Mouse (Mus musculus): Measurements from ENCODE around the gene Pcnx3.

Pcnx3 gene

GRCm38 (mm10) chr19:5684985-5685384, 3.7 kb downstream of the Pcnx3 start:
- DNase-seq (ENCODE audit: inconsistent age in 2 of 2, low spot score in 1 of 2) = no peak

- no peak for DNase-seq (ENCODE audit: inconsistent age in 2 of 2, low spot score in 1 of 2)
These were observed 4.5 kb downstream of the Pcnx3 start for GRCm38 (mm10) chr19:5684236-5684635.

DNA sequence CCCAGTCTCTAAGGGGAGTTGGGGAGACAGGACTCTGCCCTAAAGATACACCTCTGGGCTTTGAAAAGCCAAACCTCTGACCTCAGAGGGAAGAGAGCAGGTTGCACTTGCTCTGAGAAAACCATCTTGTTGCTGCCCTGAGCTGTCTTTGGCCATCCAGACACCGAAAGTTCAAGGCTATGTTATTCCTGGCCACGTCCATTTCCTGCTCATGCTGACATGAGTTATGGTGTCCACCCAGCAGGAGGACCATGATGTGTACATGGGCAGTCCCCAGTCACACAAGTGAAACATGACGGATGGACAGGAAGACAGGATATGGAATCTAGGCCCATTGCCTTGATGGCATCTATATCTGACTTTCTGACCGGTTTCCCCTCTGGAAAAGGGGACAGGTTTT, 8.3 kb downstream of the Pcnx3 start:
- DNase-seq (ENCODE audit: inconsistent age in 2 of 2, low spot score in 1 of 2) = peak; percentile 80 to 88

DNA sequence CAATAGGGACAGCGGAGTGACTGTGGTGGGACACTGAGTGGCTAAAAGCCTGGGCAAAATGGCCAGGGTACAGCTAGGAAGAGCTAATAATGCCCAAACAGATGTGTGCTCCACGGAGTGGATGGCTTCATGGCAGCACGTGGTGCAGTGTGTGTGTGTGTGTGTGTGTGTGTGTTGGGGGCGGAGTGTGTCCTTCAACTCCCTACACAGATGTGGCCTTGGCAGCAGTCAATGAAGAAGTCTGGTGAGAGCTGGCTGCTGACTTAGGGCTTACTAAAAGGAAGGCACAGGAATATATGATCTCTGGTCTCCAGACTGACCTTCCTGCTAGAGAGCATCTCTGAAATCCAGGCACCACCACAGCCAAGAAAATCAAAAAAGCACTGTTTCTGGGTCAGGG, 20.3 kb downstream of the Pcnx3 start:
- DNase-seq (ENCODE audit: inconsistent age in 2 of 2, low spot score in 1 of 2) = peak in 1 of 2 experiments; percentile 71

GRCm38 (mm10) chr19:5666386-5666785, 22.3 kb downstream of the Pcnx3 start:
- no peak for DNase-seq (ENCODE audit: inconsistent age in 2 of 2, low spot score in 1 of 2)

DNA sequence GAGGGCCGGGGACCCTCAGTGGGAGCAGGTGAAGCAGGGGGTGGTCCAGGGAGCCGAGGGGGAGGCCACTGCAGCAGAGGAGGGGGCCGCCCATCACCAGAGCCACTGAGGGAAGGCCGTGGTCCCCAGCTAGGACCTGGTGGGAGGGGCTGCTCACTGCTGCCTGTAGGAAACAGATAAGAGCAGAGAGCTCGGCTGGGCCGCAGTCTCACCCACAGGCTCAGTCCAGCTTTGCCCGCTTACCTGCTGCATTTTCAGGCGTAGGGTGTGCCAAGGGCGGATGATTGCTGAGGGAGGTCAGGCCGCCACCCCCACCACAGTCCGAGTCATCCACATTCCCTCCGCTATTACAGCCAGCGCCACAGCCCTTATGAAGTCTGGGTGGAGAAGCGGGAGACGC, 23.2 kb downstream of the Pcnx3 start:
- DNase-seq (ENCODE audit: inconsistent age in 2 of 2, low spot score in 1 of 2) = no peak

DNA sequence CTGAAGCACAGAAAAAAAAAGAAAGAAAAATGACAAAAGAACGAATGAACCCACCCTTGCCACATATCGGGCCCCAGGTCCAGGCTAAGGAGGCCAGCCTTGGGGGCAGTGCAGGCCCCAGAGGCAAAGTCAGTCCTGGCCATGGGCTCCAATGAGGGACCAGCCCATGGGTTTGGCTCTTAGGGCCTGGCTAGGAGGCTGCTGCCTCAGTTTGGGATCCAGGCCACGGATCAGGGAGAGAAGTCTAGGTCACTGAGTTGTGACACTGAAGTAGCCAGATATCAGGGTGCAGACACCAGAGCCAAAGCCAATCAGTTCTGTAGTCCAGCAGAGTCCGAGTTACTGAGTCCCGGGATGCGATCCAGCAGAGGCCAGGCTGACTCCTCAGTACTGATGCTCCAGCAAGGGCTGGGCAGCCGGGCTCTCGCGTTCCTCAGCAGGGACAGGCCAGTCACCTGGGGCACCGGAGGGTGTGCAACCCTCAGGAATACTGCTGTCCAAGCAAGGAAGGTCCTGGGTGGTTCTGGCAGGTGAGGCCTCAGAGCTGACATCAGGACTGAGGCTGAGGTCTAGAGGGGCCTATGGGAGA, 23.9 kb downstream of the Pcnx3 start:
- no peak for DNase-seq (ENCODE audit: inconsistent age in 2 of 2, low spot score in 1 of 2)

- DNase-seq (ENCODE audit: inconsistent age in 2 of 2, low spot score in 1 of 2) = peak; percentile 97 to 99
These were observed 25.5 kb downstream of the Pcnx3 start, which contains the start of gene Sipa1 for GRCm38 (mm10) chr19:5662981-5663913. Gene Sipa1, minus strand, starts transcription at chr19:5663707.

- no peak for DNase-seq (ENCODE audit: inconsistent age in 2 of 2, low spot score in 1 of 2)
These were observed 26.4 kb downstream of the Pcnx3 start for GRCm38 (mm10) chr19:5662310-5662709.

GRCm38 (mm10) chr19:5660942-5661751, 27.6 kb downstream of the Pcnx3 start:
- DNase-seq (ENCODE audit: inconsistent age in 2 of 2, low spot score in 1 of 2) = peak; percentile 54 to 79

DNA sequence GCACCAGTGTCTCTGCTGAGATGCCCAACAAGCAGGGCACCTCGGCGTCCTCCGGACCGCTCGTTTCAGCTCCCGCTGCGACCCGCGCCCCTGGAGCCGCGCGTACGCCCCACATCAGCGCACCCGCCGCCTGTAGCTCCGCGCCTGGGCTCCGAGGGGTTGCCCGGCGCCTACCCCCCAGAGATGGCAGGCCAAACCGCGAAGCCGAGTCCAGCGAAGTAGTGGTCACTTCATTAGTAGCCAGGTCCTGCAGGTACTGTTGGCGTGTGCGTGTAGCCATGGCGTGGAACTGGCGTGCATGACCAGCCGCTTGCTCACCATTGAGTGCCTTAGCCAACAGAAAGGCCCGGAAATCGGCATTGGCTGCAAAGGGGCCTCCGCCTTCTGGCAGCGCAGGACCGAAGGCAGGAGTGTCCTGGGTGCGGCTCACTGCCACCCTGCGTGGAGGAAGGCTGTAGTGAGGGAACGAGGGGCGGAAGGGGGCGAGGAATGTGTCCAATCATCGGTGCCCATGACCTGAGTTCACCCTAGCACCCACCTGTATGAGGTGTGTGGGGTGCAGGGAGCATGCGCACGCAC, 33.9 kb downstream of the Pcnx3 start:
- no peak for DNase-seq (ENCODE audit: inconsistent age in 2 of 2, low spot score in 1 of 2)

DNA sequence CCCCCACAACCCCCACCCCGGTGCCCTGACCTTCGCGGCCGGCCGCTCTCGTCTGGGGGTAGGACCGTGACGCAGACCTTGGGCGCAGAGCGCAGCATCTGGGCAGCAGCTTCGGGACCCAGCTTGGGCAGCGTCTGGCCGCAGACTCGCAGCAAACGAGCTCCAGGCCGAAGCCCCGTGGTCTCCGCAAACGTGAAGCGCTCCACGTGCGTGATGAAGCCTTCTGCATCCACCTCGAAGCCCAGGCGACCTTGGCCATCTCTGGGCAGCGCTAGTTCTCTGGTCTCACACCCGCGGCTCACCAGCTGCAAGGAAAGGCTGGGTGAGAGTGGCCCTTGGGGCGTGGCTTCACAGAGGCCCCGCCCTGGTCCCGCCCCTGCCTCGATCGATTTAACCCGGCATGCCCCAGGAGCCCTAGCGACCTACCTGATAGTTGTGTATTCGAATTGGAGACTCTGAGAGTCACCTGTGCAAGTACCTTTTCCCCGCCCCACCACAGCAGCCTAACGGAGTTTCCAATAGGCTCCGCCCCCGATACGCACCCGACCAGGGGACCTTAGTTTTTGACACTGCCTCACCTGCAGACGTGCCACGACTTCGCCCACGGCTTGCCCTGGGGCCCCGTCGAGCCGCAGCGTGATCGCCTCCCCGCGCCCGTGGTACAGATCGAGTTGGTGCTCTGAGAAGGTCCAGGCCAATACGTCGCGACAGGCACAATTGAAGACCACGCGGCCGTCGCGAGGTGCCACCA, 34.6 kb downstream of the Pcnx3 start:
- DNase-seq (ENCODE audit: inconsistent age in 2 of 2, low spot score in 1 of 2) = peak; percentile 63 to 81

DNA sequence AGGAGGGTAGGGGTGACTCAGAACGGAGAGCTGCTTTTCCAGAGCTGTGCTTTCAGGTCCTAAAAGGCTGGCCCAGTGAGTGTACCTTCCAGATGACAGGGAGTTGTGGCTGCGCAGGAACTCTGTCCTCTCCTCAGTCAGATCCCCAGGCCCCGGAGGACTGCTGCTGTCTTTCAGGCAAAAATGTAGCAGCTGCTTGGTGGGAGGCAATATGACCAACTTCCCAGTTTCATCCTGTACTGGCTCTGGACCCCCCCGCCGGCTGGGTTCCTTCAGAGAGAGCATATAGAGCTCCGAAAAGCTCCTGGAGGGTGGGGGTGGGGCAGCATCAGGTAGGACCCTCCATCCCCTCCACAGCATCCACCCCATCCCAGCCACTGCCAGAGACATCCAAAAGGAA, 36.1 kb downstream of the Pcnx3 start:
- DNase-seq (ENCODE audit: inconsistent age in 2 of 2, low spot score in 1 of 2) = no peak

DNA sequence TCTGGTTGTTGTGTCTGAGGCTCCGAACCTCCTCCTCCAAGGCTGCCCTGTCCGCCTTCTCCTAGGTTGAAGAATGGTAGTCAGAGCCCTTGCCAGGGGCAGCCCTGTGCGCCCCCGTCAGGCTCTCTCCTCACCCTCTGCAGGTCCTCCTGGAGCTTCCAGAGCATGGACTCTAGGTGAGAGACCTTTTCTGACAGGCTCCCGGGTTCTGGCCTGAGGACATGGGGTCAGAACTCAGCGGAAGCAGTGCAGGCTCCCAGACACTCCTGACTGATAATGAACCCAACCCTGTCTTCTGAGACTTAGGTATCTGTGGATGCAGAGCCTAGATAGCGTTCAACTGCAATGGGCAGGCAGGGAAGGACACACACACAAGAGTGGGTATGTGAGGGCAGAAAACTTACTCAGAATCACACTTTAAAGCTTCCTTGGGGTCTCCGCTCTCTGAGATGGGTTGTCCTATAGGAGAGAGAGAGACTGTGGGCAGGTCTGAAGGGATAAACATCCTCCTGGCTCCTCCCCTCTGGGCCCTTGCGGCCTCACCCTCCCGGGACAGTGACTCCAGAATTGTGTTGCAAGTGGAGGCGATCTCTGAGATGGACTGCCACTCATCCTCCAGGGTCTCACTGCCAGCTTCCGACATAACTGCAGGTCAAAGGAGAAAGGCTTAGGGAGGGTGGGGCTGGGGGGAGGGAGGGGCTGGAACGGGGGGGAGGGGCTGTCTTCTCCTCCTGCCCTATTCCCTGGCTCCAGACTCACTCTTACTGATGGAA, 37.0 kb downstream of the Pcnx3 start:
- DNase-seq (ENCODE audit: inconsistent age in 2 of 2, low spot score in 1 of 2) = no peak

GRCm38 (mm10) chr19:5649298-5649741, 39.4 kb downstream of the Pcnx3 start:
- DNase-seq (ENCODE audit: inconsistent age in 2 of 2, low spot score in 1 of 2) = no peak

- DNase-seq (ENCODE audit: inconsistent age in 2 of 2, low spot score in 1 of 2) = peak; percentile 91 to 96
These were observed 40.1 kb downstream of the Pcnx3 start for GRCm38 (mm10) chr19:5648401-5649297.

- peak in 1 of 2 experiments; percentile 34 for DNase-seq (ENCODE audit: inconsistent age in 2 of 2, low spot score in 1 of 2)
These were observed 40.9 kb downstream of the Pcnx3 start for GRCm38 (mm10) chr19:5647791-5648190.

DNA sequence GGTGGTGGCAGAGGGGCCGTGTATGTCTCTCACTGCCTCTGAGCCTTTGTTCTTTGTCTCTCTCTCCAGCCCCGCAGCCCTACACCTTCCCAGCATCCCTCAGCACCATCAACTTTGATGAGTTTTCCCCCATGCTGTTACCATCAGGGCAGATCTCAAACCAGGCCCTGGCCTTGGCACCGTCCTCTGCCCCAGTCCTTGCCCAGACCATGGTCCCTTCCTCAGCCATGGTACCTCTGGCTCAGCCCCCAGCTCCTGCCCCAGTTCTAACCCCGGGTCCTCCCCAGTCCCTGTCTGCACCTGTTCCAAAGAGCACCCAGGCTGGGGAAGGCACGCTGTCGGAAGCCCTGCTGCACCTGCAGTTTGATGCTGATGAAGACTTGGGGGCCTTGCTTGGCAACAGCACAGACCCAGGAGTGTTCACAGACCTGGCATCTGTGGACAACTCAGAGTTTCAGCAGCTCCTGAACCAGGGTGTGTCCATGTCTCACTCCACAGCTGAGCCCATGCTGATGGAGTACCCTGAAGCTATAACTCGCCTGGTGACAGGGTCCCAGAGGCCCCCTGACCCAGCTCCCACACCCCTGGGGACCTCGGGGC, 41.9 kb downstream of the Pcnx3 start:
- peak in 1 of 2 experiments; percentile 37 for DNase-seq (ENCODE audit: inconsistent age in 2 of 2, low spot score in 1 of 2)

All from adrenal gland, adult (tissue).